Comparison of ENCODE assay signal across 27 mouse cellular contexts in genomic region chr14:71252136-71252535, GRCm38 (mm10).
DNase-seq lines count a peak whose midpoint lies in the region; ATAC-seq and TF ChIP-seq lines count a peak whose summit lies in the region.
"Had no signal": no experiment of that assay in that cellular context is flagged by ENCODE, and none has a peak within 500 bp of the region (broad histone marks: within the 10 kb centered on the region; RNA-seq: fewer than 3 reads in every experiment).

No protein-coding gene starts in this region.

- TF ChIP-seq CTCF in CH12.LX (conservative IDR thresholded peaks at IDR 0.05 in 1 of 2, IDR thresholded peaks at IDR 0.05 in 1 of 2; ENCODE audit: low read depth in 2 of 2, low read length in 2 of 2): no peak

- TF ChIP-seq POLR2A in CH12.LX (IDR thresholded peaks at IDR 0.05; ENCODE audit: low read depth, low read length): no peak

- H3K9ac ChIP-seq in midbrain, embryonic 11.5 days (ENCODE audit: low read length): no peak overlapping the region
- no peak overlapping the region for H3K9ac ChIP-seq in midbrain, embryonic 14.5 days (replicated peaks; ENCODE audit: low read length)
- H3K9ac ChIP-seq in CH12.LX (ENCODE audit: insufficient read depth, low read depth): no peak overlapping the region
- no peak overlapping the region for H3K9ac ChIP-seq in liver, embryonic 12.5 days
- no peak overlapping the region for H3K9ac ChIP-seq in forebrain, embryonic 14.5 days (ENCODE audit: low read length)
- H3K9ac ChIP-seq in hindbrain, embryonic 16.5 days (ENCODE audit: low read depth, low read length): no peak overlapping the region
- H3K9ac ChIP-seq: embryonic facial prominence, embryonic 13.5 days; embryonic facial prominence, embryonic 15.5 days; forebrain, embryonic 12.5 days; forebrain, embryonic 15.5 days had no signal

- no peak overlapping the region for H3K4me2 ChIP-seq in midbrain, embryonic 11.5 days
- no peak overlapping the region for H3K4me2 ChIP-seq in midbrain, embryonic 14.5 days (ENCODE audit: low read length)
- H3K4me2 ChIP-seq in CH12.LX (ENCODE audit: insufficient read depth, low read depth, poor library complexity, severe bottlenecking): no peak overlapping the region
- H3K4me2 ChIP-seq in liver, embryonic 12.5 days: no peak overlapping the region
- no peak overlapping the region for H3K4me2 ChIP-seq in forebrain, embryonic 14.5 days (ENCODE audit: low read length)
- no peak overlapping the region for H3K4me2 ChIP-seq in hindbrain, embryonic 16.5 days (ENCODE audit: low read length)
- H3K4me2 ChIP-seq: embryonic facial prominence, embryonic 13.5 days; embryonic facial prominence, embryonic 15.5 days; forebrain, embryonic 12.5 days; forebrain, embryonic 15.5 days had no signal

- 83% methylated on average over 3 of the region's 3 CpGs for WGBS in midbrain, embryonic 11.5 days
- WGBS in midbrain, embryonic 14.5 days: 92% methylated on average over 3 of the region's 3 CpGs
- 49% methylated on average over 3 of the region's 3 CpGs for WGBS in liver, embryonic 12.5 days (ENCODE audit: insufficient replicate concordance)
- 85% methylated on average over 3 of the region's 3 CpGs for WGBS in forebrain, embryonic 14.5 days
- WGBS in hindbrain, embryonic 16.5 days: 91% methylated on average over 3 of the region's 3 CpGs

- no peaks in the 10 kb centered on the region for H3K4me1 ChIP-seq in midbrain, embryonic 11.5 days (ENCODE audit: control insufficient read depth, insufficient read depth, low read length)
- no peaks in the 10 kb centered on the region for H3K4me1 ChIP-seq in midbrain, embryonic 14.5 days (ENCODE audit: control insufficient read depth, insufficient read depth, low read length)
- H3K4me1 ChIP-seq in CH12.LX (ENCODE audit: control insufficient read depth in 1 of 2, insufficient read depth in 2 of 2): no peaks in the 10 kb centered on the region
- peaks cover 10% of the 10 kb centered on the region for H3K4me1 ChIP-seq in liver, embryonic 12.5 days
- H3K4me1 ChIP-seq in forebrain, embryonic 14.5 days (ENCODE audit: control insufficient read depth, insufficient read depth, low read length): no peaks in the 10 kb centered on the region
- peaks cover 5% of the 10 kb centered on the region for H3K4me1 ChIP-seq in hindbrain, embryonic 16.5 days (ENCODE audit: control insufficient read depth, insufficient read depth, low read depth, low read length)

- ATAC-seq in midbrain, embryonic 11.5 days (ENCODE audit: low FRiP score): no peak
- no peak for ATAC-seq in midbrain, embryonic 14.5 days (ENCODE audit: low FRiP score, low TSS enrichment)
- no peak for ATAC-seq in liver, embryonic 12.5 days
- ATAC-seq in forebrain, embryonic 14.5 days: no peak
- ATAC-seq in hindbrain, embryonic 16.5 days: no peak
- ATAC-seq: activated CD4-positive, CD25-positive, alpha-beta regulatory T cell, adult 4 months; CD4-positive, CD25-positive, alpha-beta regulatory T cell, adult 4 months; forebrain, embryonic 15.5 days; Patski had no signal

- H3K9me3 ChIP-seq in midbrain, embryonic 11.5 days (ENCODE audit: control insufficient read depth, low read length): no peaks in the 10 kb centered on the region
- no peaks in the 10 kb centered on the region for H3K9me3 ChIP-seq in midbrain, embryonic 14.5 days (ENCODE audit: control insufficient read depth, low read length)
- peaks cover 2% of the 10 kb centered on the region for H3K9me3 ChIP-seq in CH12.LX (replicated peaks; ENCODE audit: low read length)
- H3K9me3 ChIP-seq in liver, embryonic 12.5 days (replicated peaks): no peaks in the 10 kb centered on the region
- no peaks in the 10 kb centered on the region for H3K9me3 ChIP-seq in forebrain, embryonic 14.5 days (replicated peaks; ENCODE audit: control insufficient read depth, low read length)
- H3K9me3 ChIP-seq in hindbrain, embryonic 16.5 days (ENCODE audit: control insufficient read depth, low read length): no peaks in the 10 kb centered on the region
- H3K9me3 ChIP-seq: embryonic facial prominence, embryonic 13.5 days; embryonic facial prominence, embryonic 15.5 days; forebrain, embryonic 10.5 days; forebrain, embryonic 12.5 days; forebrain, embryonic 15.5 days had no signal

- no peak for TF ChIP-seq EP300 in CH12.LX (IDR thresholded peaks at IDR 0.05; ENCODE audit: low read length)

- no peaks in the 10 kb centered on the region for H3K27me3 ChIP-seq in midbrain, embryonic 11.5 days (ENCODE audit: control insufficient read depth, insufficient read depth, low read length)
- no peaks in the 10 kb centered on the region for H3K27me3 ChIP-seq in midbrain, embryonic 14.5 days (ENCODE audit: control insufficient read depth, insufficient read depth, low read length)
- peaks cover 17% of the 10 kb centered on the region for H3K27me3 ChIP-seq in CH12.LX (replicated peaks)
- H3K27me3 ChIP-seq in liver, embryonic 12.5 days (replicated peaks): peaks cover 6% of the 10 kb centered on the region; the same call in 1 of the 2 replicates
- no peaks in the 10 kb centered on the region for H3K27me3 ChIP-seq in forebrain, embryonic 14.5 days (replicated peaks; ENCODE audit: control insufficient read depth, insufficient read depth, low read length)
- H3K27me3 ChIP-seq in hindbrain, embryonic 16.5 days (replicated peaks; ENCODE audit: control insufficient read depth, insufficient read depth, low read length): no peaks in the 10 kb centered on the region
- H3K27me3 ChIP-seq: embryonic facial prominence, embryonic 13.5 days; embryonic facial prominence, embryonic 15.5 days; forebrain, embryonic 15.5 days; Patski had no signal

- no peak overlapping the region for H3K4me3 ChIP-seq in midbrain, embryonic 11.5 days (ENCODE audit: low read depth, low read length)
- no peak overlapping the region for H3K4me3 ChIP-seq in midbrain, embryonic 14.5 days (replicated peaks; ENCODE audit: low read depth, low read length)
- H3K4me3 ChIP-seq in CH12.LX (replicated peaks in 1 of 3; ENCODE audit: low read depth in 2 of 3, low read length in 2 of 3, poor library complexity in 1 of 3): no peak overlapping the region
- H3K4me3 ChIP-seq in liver, embryonic 12.5 days: no peak overlapping the region
- H3K4me3 ChIP-seq in forebrain, embryonic 14.5 days (ENCODE audit: low read depth, low read length): no peak overlapping the region
- no peak overlapping the region for H3K4me3 ChIP-seq in hindbrain, embryonic 16.5 days (ENCODE audit: low read length)
- H3K4me3 ChIP-seq: embryonic facial prominence, embryonic 13.5 days; embryonic facial prominence, embryonic 15.5 days; erythroblast, embryonic 14.5 days; forebrain, embryonic 10.5 days; forebrain, embryonic 12.5 days; forebrain, embryonic 15.5 days had no signal

- H3K79me2 ChIP-seq in CH12.LX (replicated peaks; ENCODE audit: control insufficient read depth, extremely low read depth, insufficient read depth, poor library complexity, severe bottlenecking): no peaks in the 10 kb centered on the region

- in situ Hi-C loops in CH12.LX (cut with MboI; ENCODE audit: low pct_ligation_motif_present, low pct_unique_long_range_greater_than_20kb, low sequenced_read_pairs): no loop called here

- dilution Hi-C loops in CH12.LX (cut with MboI; ENCODE audit: extremely low pct_ligation_motif_present, extremely low pct_unique_long_range_greater_than_20kb, low sequenced_read_pairs): no loop called here

- no peak for TF ChIP-seq RAD21 in CH12.LX (IDR thresholded peaks at IDR 0.05; ENCODE audit: low read depth, low read length)

- DNase-seq in midbrain, embryonic 11.5 days (ENCODE audit: low spot score, missing footprints): peak; percentile 17
- no peak for DNase-seq in midbrain, embryonic 14.5 days
- DNase-seq in 3134 (ENCODE audit: extremely low read depth, insufficient read length, low spot score) (peak; percentile 10), 3T3-L1 (ENCODE audit: low read depth, low spot score) (peak; percentile 66), CH12.LX (ENCODE audit: extremely low read depth) (peak; percentile 6)
- no peak for DNase-seq in forebrain, embryonic 14.5 days (ENCODE audit: low spot score)
- DNase-seq: adrenal gland, adult 2 months; adrenal gland, postnatal 10 days; adrenal gland, postnatal 25 days; cerebellum, adult 11 months; cerebellum, adult 18-20 months; cerebellum, adult 8-10 months; cerebellum, adult 9-11 months; cerebellum, postnatal 14 days; cerebellum, postnatal 36 days; embryo, embryonic 11 days had no signal

- no peak overlapping the region for H3K27ac ChIP-seq in midbrain, embryonic 11.5 days (ENCODE audit: low read depth, low read length)
- H3K27ac ChIP-seq in midbrain, embryonic 14.5 days (replicated peaks; ENCODE audit: low read depth, low read length): no peak overlapping the region
- H3K27ac ChIP-seq in CH12.LX (ENCODE audit: insufficient read depth, low read depth): no peak overlapping the region
- H3K27ac ChIP-seq in liver, embryonic 12.5 days: no peak overlapping the region
- no peak overlapping the region for H3K27ac ChIP-seq in forebrain, embryonic 14.5 days (ENCODE audit: low read depth, low read length)
- H3K27ac ChIP-seq in hindbrain, embryonic 16.5 days (ENCODE audit: low read depth, low read length): no peak overlapping the region
- H3K27ac ChIP-seq: embryonic facial prominence, embryonic 13.5 days; embryonic facial prominence, embryonic 15.5 days; forebrain, embryonic 10.5 days; forebrain, embryonic 12.5 days; forebrain, embryonic 15.5 days had no signal

- no peaks in the 10 kb centered on the region for H3K36me3 ChIP-seq in midbrain, embryonic 11.5 days (ENCODE audit: control insufficient read depth, insufficient read depth, low read length)
- no peaks in the 10 kb centered on the region for H3K36me3 ChIP-seq in midbrain, embryonic 14.5 days (ENCODE audit: control insufficient read depth, insufficient read depth, low read length)
- H3K36me3 ChIP-seq in CH12.LX (replicated peaks in 1 of 2; ENCODE audit: control insufficient read depth in 1 of 2, insufficient read depth in 1 of 2, low read length in 1 of 2): no peaks in the 10 kb centered on the region
- H3K36me3 ChIP-seq in liver, embryonic 12.5 days: no peaks in the 10 kb centered on the region
- no peaks in the 10 kb centered on the region for H3K36me3 ChIP-seq in forebrain, embryonic 14.5 days (ENCODE audit: control insufficient read depth, insufficient read depth, low read length)
- H3K36me3 ChIP-seq in hindbrain, embryonic 16.5 days (ENCODE audit: control insufficient read depth, insufficient read depth, low read length): no peaks in the 10 kb centered on the region
- H3K36me3 ChIP-seq: embryonic facial prominence, embryonic 13.5 days; embryonic facial prominence, embryonic 15.5 days; forebrain, embryonic 10.5 days; forebrain, embryonic 12.5 days; forebrain, embryonic 15.5 days had no signal

TF ChIP-seq in CH12.LX, 34 proteins besides CTCF, POLR2A, EP300 and RAD21:
- TF ChIP-seq MYC (IDR thresholded peaks at IDR 0.05; ENCODE audit: low read depth, low read length) (no peak), TCF12 (IDR thresholded peaks at IDR 0.05; ENCODE audit: low read depth, low read length) (no peak), PAX5 (IDR thresholded peaks at IDR 0.05; ENCODE audit: low read length) (no peak), ZMIZ1 (IDR thresholded peaks at IDR 0.05; ENCODE audit: low read depth, low read length) (no peak), MAFK (IDR thresholded peaks at IDR 0.05; ENCODE audit: insufficient replicate concordance, low read length) (no peak), IRF4 (IDR thresholded peaks at IDR 0.05; ENCODE audit: low read depth, low read length) (no peak)
TF ChIP-seq in CH12.LX: peak in this region for 0.

Comparison
In these comparisons a context has a peak if more than half of its experiments do, and no peak if none do; other contexts are left out.
1. DNase-seq: peak in midbrain, embryonic 11.5 days (single experiment), 3134 (single experiment), 3T3-L1 (single experiment) and CH12.LX (single experiment); none in midbrain, embryonic 14.5 days (single experiment) and forebrain, embryonic 14.5 days (single experiment).